Mouse (Mus musculus): Measurements from ENCODE around the gene Arpc2. TPM values are rescaled to one million over a fixed set of nuclear protein-coding genes. Genes with fewer than 3 reads are reported as not detected.

Gene Arpc2
- total RNA-seq, 2 experiments from 2014 or later, result 324 to 330 TPM

GRCm38 (mm10) chr1:74238136-74238535, 2.3 kb downstream of the Arpc2 start:
- DNase-seq (ENCODE audit: low spot score in 2 of 2), result no peak

GRCm38 (mm10) chr1:74239162-74239561, 3.3 kb downstream of the Arpc2 start:
- DNase-seq (ENCODE audit: low spot score in 2 of 2), result no peak

GRCm38 (mm10) chr1:74239618-74240017, 3.7 kb downstream of the Arpc2 start:
- DNase-seq (ENCODE audit: low spot score in 2 of 2), result peak in 1 of 2 experiments; percentile 21

- peak; percentile 46 to 47 for DNase-seq (ENCODE audit: low spot score in 2 of 2)
Observed at GRCm38 (mm10) chr1:74240311-74240710, 4.4 kb downstream of the Arpc2 start.

- no peak for DNase-seq (ENCODE audit: low spot score in 2 of 2)
Observed at GRCm38 (mm10) chr1:74240832-74241231, 4.9 kb downstream of the Arpc2 start.

GRCm38 (mm10) chr1:74245525-74245924, 9.6 kb downstream of the Arpc2 start:
- no peak for DNase-seq (ENCODE audit: low spot score in 2 of 2)

- no peak for DNase-seq (ENCODE audit: low spot score in 2 of 2)
Observed at GRCm38 (mm10) chr1:74248799-74249198, 12.9 kb downstream of the Arpc2 start.

GRCm38 (mm10) chr1:74249331-74249980, 13.6 kb downstream of the Arpc2 start:
- no peak for DNase-seq (ENCODE audit: low spot score in 2 of 2)

- DNase-seq (ENCODE audit: low spot score in 2 of 2), result no peak
Observed at GRCm38 (mm10) chr1:74250096-74250495, 14.2 kb downstream of the Arpc2 start.

- no peak for DNase-seq (ENCODE audit: low spot score in 2 of 2)
Observed at GRCm38 (mm10) chr1:74255704-74256345, 19.9 kb downstream of the Arpc2 start.

- DNase-seq (ENCODE audit: low spot score in 2 of 2), result no peak
Observed at GRCm38 (mm10) chr1:74256782-74257181, 20.9 kb downstream of the Arpc2 start.

- DNase-seq (ENCODE audit: low spot score in 2 of 2), result no peak
Observed at GRCm38 (mm10) chr1:74262510-74262909, 26.6 kb downstream of the Arpc2 start.

- DNase-seq (ENCODE audit: low spot score in 2 of 2), result no peak
Observed at GRCm38 (mm10) chr1:74268750-74269149, 32.9 kb downstream of the Arpc2 start.

- DNase-seq (ENCODE audit: low spot score in 2 of 2), result no peak
Observed at GRCm38 (mm10) chr1:74271659-74272058, 35.8 kb downstream of the Arpc2 start.

- DNase-seq (ENCODE audit: low spot score in 2 of 2), result no peak
Observed at GRCm38 (mm10) chr1:74275015-74275414, 39.1 kb downstream of the Arpc2 start.

- no peak for DNase-seq (ENCODE audit: low spot score in 2 of 2)
Observed at GRCm38 (mm10) chr1:74277041-74277440, 41.2 kb downstream of the Arpc2 start.

GRCm38 (mm10) chr1:74277883-74278537, 42.1 kb downstream of the Arpc2 start:
- no peak for DNase-seq (ENCODE audit: low spot score in 2 of 2)

- DNase-seq (ENCODE audit: low spot score in 2 of 2), result no peak
Observed at GRCm38 (mm10) chr1:74278538-74278937, 42.7 kb downstream of the Arpc2 start, which contains the start of gene Gpbar1. TSS of gene Gpbar1 (plus strand) at chr1:74278550.

- no peak for DNase-seq (ENCODE audit: low spot score in 2 of 2)
Observed at GRCm38 (mm10) chr1:74278988-74279387, 43.1 kb downstream of the Arpc2 start.

GRCm38 (mm10) chr1:74280591-74281325, 44.9 kb downstream of the Arpc2 start:
- DNase-seq (ENCODE audit: low spot score in 2 of 2), result no peak

GRCm38 (mm10) chr1:74281372-74281771, 45.5 kb downstream of the Arpc2 start:
- DNase-seq (ENCODE audit: low spot score in 2 of 2), result no peak

GRCm38 (mm10) chr1:74281886-74282285, 46.0 kb downstream of the Arpc2 start:
- DNase-seq (ENCODE audit: low spot score in 2 of 2), result no peak

All from layer of hippocampus, postnatal 10 days (tissue).